Mouse (Mus musculus) stomach, embryonic 14.5 days (tissue): ENCODE measurements around the gene Abhd10. TPM values are rescaled to one million over a fixed set of nuclear protein-coding genes. Genes with fewer than 3 reads are reported as not detected.

Source experiments
- polyA plus RNA-seq: library from polyadenylated mRNA; unstranded; fragments of >200 nt; fragmentation: Nextera tagmentation; extraction: Ambion mirVana; gene quantifications from 2 replicates; pipeline ENCODE4 v1.2.1, GENCODE M21; 2014

The Abhd10 gene
- polyA plus RNA-seq, 1 experiment from 2014 or later = 35.7 TPM

Other genes starting within 250 kb of the Abhd10 start
- 0.33 and 0.78 TPM in 2 replicates for gene Gm609, start 250.0 kb downstream of the Abhd10 start, polyA plus RNA-seq
- 0.56 and 0.93 TPM in 2 replicates for gene Gm17783, start 210.9 kb downstream of the Abhd10 start, polyA plus RNA-seq
- gene Slc9c1, start 207.6 kb downstream of the Abhd10 start, polyA plus RNA-seq = not detected in 2 replicates
- gene Gcsam, start 132.6 kb downstream of the Abhd10 start, polyA plus RNA-seq = 0.07 and 0.18 TPM in 2 replicates
- 1.8 and 2.7 TPM in 2 replicates for gene BC016579, start 88.9 kb downstream of the Abhd10 start, polyA plus RNA-seq
- 0.21 TPM in 1 of 2 replicates, not detected in the other for gene Tmprss7, start 49.3 kb downstream of the Abhd10 start, polyA plus RNA-seq
- gene Tagln3, start 18.3 kb downstream of the Abhd10 start, polyA plus RNA-seq = 36.7 and 37.4 TPM in 2 replicates
- gene Phldb2, start 210.6 kb upstream of the Abhd10 start, polyA plus RNA-seq = 29.7 and 31.2 TPM in 2 replicates